Mouse (Mus musculus) small intestine, adult 2 months (tissue): ENCODE results near the gene Rprd2. TPM values are rescaled to one million over a fixed set of nuclear protein-coding genes. Genes with fewer than 3 reads are reported as not detected.

Source experiments
- H3K27ac ChIP-seq: fragments of 200-500 bp; 2 replicates; pipeline ENCODE4 v1.5.1; 2012; ENCODE audit warnings: low read depth, low read length, control low read depth, inconsistent platforms; ENCODE audit not compliant: insufficient read depth
- H3K27me3 ChIP-seq: fragments of 200-500 bp; 2 replicates; pipeline ENCODE4 v1.6.1; 2012; ENCODE audit warnings: mild to moderate bottlenecking, moderate library complexity, low read length, inconsistent platforms; ENCODE audit not compliant: control insufficient read depth, insufficient read depth
- H3K36me3 ChIP-seq: fragments of 200-500 bp; 2 replicates; pipeline ENCODE4 v1.6.1; 2012; ENCODE audit warnings: mild to moderate bottlenecking, low read length, control low read depth, inconsistent platforms; ENCODE audit not compliant: control insufficient read depth, insufficient read depth
- H3K4me1 ChIP-seq: fragments of 200-500 bp; 2 replicates; pipeline ENCODE4 v1.6.1; 2012; ENCODE audit warnings: low read length, inconsistent platforms, mixed read lengths; ENCODE audit not compliant: control insufficient read depth, insufficient read depth, insufficient read length
- H3K4me3 ChIP-seq: fragments of 200-500 bp; 2 replicates; pipeline ENCODE4 v1.5.1; 2012; ENCODE audit warnings: low read depth, mild to moderate bottlenecking, control low read depth, inconsistent platforms, low read length, moderate library complexity
- CTCF ChIP-seq: fragments of 200-500 bp; IDR thresholded peaks from 2 replicates; pipeline ENCODE4 v1.5.1; 2012; ENCODE audit warnings: low read depth, mild to moderate bottlenecking, control low read depth, inconsistent platforms, low read length, moderate library complexity, mixed read lengths; ENCODE audit not compliant: insufficient replicate concordance, insufficient read length; ENCODE audit errors: extremely low read depth
- POLR2A ChIP-seq: fragments of 200-500 bp; IDR thresholded peaks from 2 replicates; pipeline ENCODE4 v1.6.1; 2012; ENCODE audit warnings: low read depth, mild to moderate bottlenecking, control low read depth, inconsistent platforms, low read length, moderate library complexity
- WGBS: fragments of 180-500 bp; shearing (Covaris S2); methylation state at CpG from one replicate; pipeline ENCODE4 v1.1.7; 2018; 5-methylcytosine and 5-hydroxymethylcytosine counted together
- polyA plus RNA-seq: library from polyadenylated mRNA; depleted of rRNA; stranded (reverse); fragments of >200 nt; gene quantifications from 2 replicates; pipeline ENCODE4 v1.2.3, GENCODE M21; 2012

Gene Rprd2
- polyA plus RNA-seq, 1 experiment: 8.8 TPM

- Histone ChIP-seq H3K36me3 (peaks cover 4% of the 10 kb centered on the region; the same call in 1 of the 2 replicates), H3K27me3 (no peaks in the 10 kb centered on the region), H3K4me3 (no peak overlapping the region), H3K4me1 (0 out of 2 replicates have a peak, but pooled peaks cover 2% of the 10 kb centered on the region), H3K27ac (no peak overlapping the region)
- 85% methylated on average over 2 of the region's 2 CpGs for WGBS
- TF ChIP-seq POLR2A (no peak), CTCF (no peak)
Measured at GRCm38 (mm10) chr3:95793662-95794061, 25.0 kb downstream of the Rprd2 start.

DNA sequence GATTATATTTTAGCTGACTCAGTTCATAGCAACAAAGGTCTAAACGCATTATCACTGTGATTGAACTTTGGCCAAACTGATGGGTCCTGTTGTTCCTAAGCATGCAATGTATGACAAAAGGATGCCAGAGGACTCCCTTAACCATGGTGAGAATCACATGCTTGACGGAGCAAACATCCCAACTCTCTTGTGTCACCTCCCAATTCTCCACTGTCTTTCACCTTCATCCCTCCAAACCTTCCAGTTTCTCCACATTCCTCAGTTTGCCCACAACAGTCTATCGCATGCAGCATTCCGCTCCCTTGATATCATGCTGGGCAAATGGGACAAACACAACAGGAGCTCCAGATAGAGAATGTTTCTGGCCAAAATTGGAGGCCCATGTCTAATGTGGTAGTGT, 33.2 kb downstream of the Rprd2 start:
- Histone ChIP-seq H3K4me3 (no peak overlapping the region), H3K27me3 (no peaks in the 10 kb centered on the region), H3K36me3 (peaks cover 54% of the 10 kb centered on the region), H3K27ac (no peak overlapping the region), H3K4me1 (no peaks in the 10 kb centered on the region)
- 86% methylated on average over 4 of the region's 4 CpGs for WGBS
- TF ChIP-seq POLR2A (no peak), CTCF (no peak)

GRCm38 (mm10) chr3:95771985-95772384, 46.7 kb downstream of the Rprd2 start:
- no peak overlapping the region for H3K4me3 ChIP-seq
- H3K36me3 ChIP-seq: peaks cover 45% of the 10 kb centered on the region
- no peak overlapping the region for H3K27ac ChIP-seq
- TF ChIP-seq POLR2A: no peak
- TF ChIP-seq CTCF: peak; percentile 62; the same call in 1 of the 2 replicates
- no peaks in the 10 kb centered on the region for H3K4me1 ChIP-seq
- H3K27me3 ChIP-seq: no peaks in the 10 kb centered on the region

- WGBS: 90% methylated on average over 10 of the region's 10 CpGs
- H3K27me3 ChIP-seq: no peaks in the 10 kb centered on the region
Measured at GRCm38 (mm10) chr3:95765534-95765933, 53.1 kb downstream of the Rprd2 start.

DNA sequence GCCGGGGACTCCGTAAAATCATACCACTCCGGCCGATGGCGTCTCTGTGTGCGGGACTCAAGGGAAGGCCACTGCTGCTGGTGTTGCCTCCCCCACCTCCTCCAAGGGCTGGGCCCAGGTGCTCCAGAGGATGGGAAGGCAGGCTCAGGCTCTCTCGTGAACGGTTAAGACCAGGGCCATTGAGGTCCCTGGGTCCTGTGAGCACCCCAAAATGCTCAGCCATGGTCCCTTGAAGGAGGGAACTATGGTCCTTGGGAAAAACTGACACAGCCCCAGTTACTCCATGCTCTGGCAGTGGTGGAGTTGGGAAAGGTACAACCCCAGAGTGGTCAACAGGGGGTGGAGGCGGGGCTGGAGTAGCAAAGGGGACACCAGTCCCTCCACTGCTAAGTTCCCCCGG, 54.9 kb downstream of the Rprd2 start:
- 84% methylated on average over 10 of the region's 10 CpGs for WGBS
- no peaks in the 10 kb centered on the region for H3K4me1 ChIP-seq
- no peak for TF ChIP-seq CTCF
- no peak for TF ChIP-seq POLR2A
- no peak overlapping the region for H3K4me3 ChIP-seq
- peaks cover 35% of the 10 kb centered on the region for H3K36me3 ChIP-seq
- H3K27me3 ChIP-seq: no peaks in the 10 kb centered on the region
- H3K27ac ChIP-seq: no peak overlapping the region

More at GRCm38 (mm10) chr3:95765534-95765933, 53.1 kb downstream of the Rprd2 start:
- no peak overlapping the region for H3K27ac ChIP-seq
- peaks cover 41% of the 10 kb centered on the region for H3K36me3 ChIP-seq
- no peaks in the 10 kb centered on the region for H3K4me1 ChIP-seq
- no peak for TF ChIP-seq POLR2A
- no peak for TF ChIP-seq CTCF
- no peak overlapping the region for H3K4me3 ChIP-seq

DNA sequence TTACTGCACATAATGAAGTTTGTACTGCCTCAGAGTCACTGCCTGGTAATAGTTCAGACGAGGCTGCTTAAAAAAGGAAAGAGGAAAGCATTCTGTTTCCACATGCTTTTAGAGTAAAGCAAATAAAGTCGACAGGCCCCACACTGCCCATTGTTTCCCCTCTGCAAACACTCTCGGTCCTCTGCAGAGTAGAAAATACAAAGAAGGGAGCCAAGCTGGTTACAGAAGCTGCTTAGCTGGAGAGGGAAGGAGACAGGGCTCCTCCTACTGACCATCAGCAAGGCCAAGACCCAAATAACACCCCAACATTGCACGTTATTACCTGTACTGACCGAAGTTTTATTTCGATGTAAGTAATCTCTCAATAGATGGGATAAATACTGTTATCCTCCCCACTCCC, 55.7 kb downstream of the Rprd2 start:
- TF ChIP-seq POLR2A (no peak), CTCF (no peak)
- Histone ChIP-seq H3K27me3 (no peaks in the 10 kb centered on the region), H3K36me3 (peaks cover 29% of the 10 kb centered on the region), H3K27ac (no peak overlapping the region), H3K4me1 (no peaks in the 10 kb centered on the region), H3K4me3 (no peak overlapping the region)
- WGBS: 59% methylated on average over 6 of the region's 6 CpGs

GRCm38 (mm10) chr3:95761771-95762170, 56.9 kb downstream of the Rprd2 start:
- Histone ChIP-seq H3K4me1 (no peaks in the 10 kb centered on the region), H3K4me3 (no peak overlapping the region), H3K27me3 (no peaks in the 10 kb centered on the region), H3K36me3 (peaks cover 26% of the 10 kb centered on the region), H3K27ac (no peak overlapping the region)
- no peak for TF ChIP-seq CTCF
- no peak for TF ChIP-seq POLR2A
- WGBS: 73% methylated on average over 4 of the region's 4 CpGs
